Mouse (Mus musculus) myocyte (in vitro differentiated cells): ENCODE data around the gene Saysd1.

Source experiments
- CEBPB ChIP-seq: IDR thresholded peaks from 2 replicates; pipeline ENCODE4 v1.6.1; 2011; ENCODE audit warnings: mild to moderate bottlenecking, moderate library complexity; ENCODE audit not compliant: poor library complexity, insufficient read depth, severe bottlenecking
- E2F4 ChIP-seq: IDR thresholded peaks from one replicate; pipeline ENCODE4 v1.6.1; 2011; ENCODE audit warnings: mild to moderate bottlenecking, control low read depth, moderate library complexity; ENCODE audit not compliant: insufficient read depth
- MAX ChIP-seq: IDR thresholded peaks from one replicate; pipeline ENCODE4 v1.6.1; 2011; ENCODE audit warnings: low read depth, mild to moderate bottlenecking, control low read depth
- MYOD1 ChIP-seq, 3 experiments: IDR thresholded peaks; one replicate each; pipeline ENCODE4 v1.6.1; 2011; ENCODE audit warnings: control low read depth in 2 of 3, low read depth in 2 of 3, mild to moderate bottlenecking in 2 of 3, moderate library complexity in 1 of 3; ENCODE audit not compliant: insufficient read length in 2 of 3, control insufficient read depth in 1 of 3
- MYOG ChIP-seq, 3 experiments: IDR thresholded peaks; one replicate each; pipeline ENCODE4 v1.6.1; 2011; ENCODE audit warnings: control low read depth in 2 of 3, low read depth in 2 of 3, mild to moderate bottlenecking in 2 of 3; ENCODE audit not compliant: insufficient read length in 2 of 3, control insufficient read depth in 1 of 3, insufficient read depth in 1 of 3
- POLR2A ChIP-seq: IDR thresholded peaks from one replicate; pipeline ENCODE4 v1.6.1; 2011; ENCODE audit warnings: low read depth, mild to moderate bottlenecking, control low read depth, moderate library complexity; ENCODE audit not compliant: insufficient read length
- POLR2AphosphoS2 ChIP-seq: IDR thresholded peaks from one replicate; pipeline ENCODE4 v1.6.1; 2011; ENCODE audit warnings: low read depth, control low read depth; ENCODE audit not compliant: insufficient read length
- REST ChIP-seq: IDR thresholded peaks from one replicate; pipeline ENCODE4 v1.6.1; 2011; ENCODE audit warnings: mild to moderate bottlenecking, control low read depth, moderate library complexity; ENCODE audit not compliant: insufficient read depth, insufficient read length
- SRF ChIP-seq: IDR thresholded peaks from one replicate; pipeline ENCODE4 v1.6.1; 2011; ENCODE audit warnings: low read depth; ENCODE audit not compliant: control insufficient read depth, insufficient read length
- TCF12 ChIP-seq: IDR thresholded peaks from one replicate; pipeline ENCODE4 v1.6.1; 2011; ENCODE audit warnings: mild to moderate bottlenecking, control low read depth; ENCODE audit not compliant: poor library complexity, insufficient read depth, severe bottlenecking
- USF1 ChIP-seq: IDR thresholded peaks from one replicate; pipeline ENCODE4 v1.6.1; 2011; ENCODE audit warnings: low read depth, mild to moderate bottlenecking, control low read depth, moderate library complexity

- TF ChIP-seq CEBPB (no peak), POLR2A (no peak), TCF12 (no peak), USF1 (no peak), MYOD1 (IDR thresholded peaks at IDR 0.05; ENCODE audit: control insufficient read depth in 1 of 3, insufficient read length in 2 of 3, low read depth in 2 of 3) (no peak), MAX (no peak), POLR2AphosphoS2 (no peak), E2F4 (no peak), MYOG (IDR thresholded peaks at IDR 0.05; ENCODE audit: control insufficient read depth in 1 of 3, insufficient read depth in 1 of 3, insufficient read length in 2 of 3, low read depth in 2 of 3) (no peak), REST (no peak), SRF (no peak)
Measured at GRCm38 (mm10) chr14:20047291-20047690, 91.0 kb downstream of the Saysd1 start.
